Mouse (Mus musculus) spleen, postnatal 4 days (tissue): ENCODE measurements around the gene Spdye4a.
"Not testable (repeated sequence)": the region's sequence is repeated elsewhere in the genome, so short reads cannot be mapped to it uniquely, and the experiment has no call there.

Experiments
- DNase-seq, 2 experiments: peaks; one replicate each; pipeline ENCODE4 v3.0.0; 2022; ENCODE audit warnings: low spot score in 2 of 2

Gene Spdye4a

GRCm38 (mm10) chr5:143235028-143235693 is 8.5 kb upstream of the Spdye4a start, which contains the start of gene Zfp12:
Gene Zfp12, plus strand, starts transcription at chr5:143235163.
- DNase-seq = peak; percentile 81 to 90

GRCm38 (mm10) chr5:143222287-143222686 is 4.4 kb downstream of the Spdye4a start:
- DNase-seq = no peak

GRCm38 (mm10) chr5:143220996-143221395 is 5.7 kb downstream of the Spdye4a start:
- DNase-seq = no peak

GRCm38 (mm10) chr5:143213832-143214231 is 12.9 kb downstream of the Spdye4a start:
- no peak for DNase-seq

GRCm38 (mm10) chr5:143205015-143205414 is 21.7 kb downstream of the Spdye4a start:
- no peak for DNase-seq

GRCm38 (mm10) chr5:143196506-143196905 is 30.2 kb downstream of the Spdye4a start:
- DNase-seq = no peak

GRCm38 (mm10) chr5:143195166-143195565 is 31.5 kb downstream of the Spdye4a start:
- no peak for DNase-seq

GRCm38 (mm10) chr5:143194747-143195146 is 31.9 kb downstream of the Spdye4a start:
- not testable (repeated sequence) for DNase-seq

GRCm38 (mm10) chr5:143192806-143193205 is 33.9 kb downstream of the Spdye4a start:
- no peak for DNase-seq

- DNase-seq = not testable (repeated sequence)
Measured at GRCm38 (mm10) chr5:143188014-143188413, 38.7 kb downstream of the Spdye4a start.

- peak; percentile 76 to 86 for DNase-seq
Measured at GRCm38 (mm10) chr5:143180255-143181076, 46.2 kb downstream of the Spdye4a start, which contains the start of the genes Rbak and Spdye4b. Gene Rbak, minus strand, starts transcription at chr5:143180775. Gene Spdye4b, plus strand, starts transcription at chr5:143181017.

GRCm38 (mm10) chr5:143179179-143179578 is 47.5 kb downstream of the Spdye4a start:
- DNase-seq = no peak

- no peak for DNase-seq
Measured at GRCm38 (mm10) chr5:143177541-143178200, 49.0 kb downstream of the Spdye4a start.

- DNase-seq = no peak
Measured at GRCm38 (mm10) chr5:143175970-143176369, 50.7 kb downstream of the Spdye4a start.
